Mouse (Mus musculus): Measurements from ENCODE around the gene Sema6d. TPM values are rescaled to one million over a fixed set of nuclear protein-coding genes. Genes with fewer than 3 reads are reported as not detected.
A peak's percentile ranks its signal among the peaks of the same experiment; 100 is the strongest.

The Sema6d gene
- polyA plus RNA-seq, 1 experiment from 2014 or later: 27.9 TPM

DNA sequence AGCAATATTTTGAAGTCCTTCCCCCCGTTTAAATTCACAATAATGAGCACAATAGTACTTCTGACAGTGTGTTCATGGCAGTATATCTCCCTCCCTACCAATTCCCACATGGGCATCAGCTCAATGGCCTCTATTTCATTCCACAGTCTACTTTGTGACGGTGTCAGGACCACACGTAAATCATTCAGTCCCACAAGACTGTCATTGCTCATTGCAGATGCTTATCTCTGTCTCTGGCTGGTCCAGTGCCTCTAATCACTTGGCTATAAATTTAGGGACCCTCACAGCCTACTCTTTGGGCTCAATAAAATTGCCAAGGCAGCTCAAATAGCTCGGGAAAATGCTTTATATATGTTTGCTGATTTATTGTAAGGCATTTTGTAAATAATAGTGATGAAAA lies 441.3 kb downstream of the Sema6d start:
- ATAC-seq (ENCODE audit: insufficient read depth, low FRiP score, low TSS enrichment) (peak; percentile 48; the same call in 1 of the 2 replicates), DNase-seq (ENCODE audit: low spot score) (no peak)
- Histone ChIP-seq H3K9me3 (ENCODE audit: control insufficient read depth, low read length) (no peaks in the 10 kb centered on the region), H3K4me2 (ENCODE audit: low read depth) (no peak overlapping the region), H3K27me3 (ENCODE audit: control insufficient read depth, insufficient read depth, low read length) (no peaks in the 10 kb centered on the region), H3K4me3 (ENCODE audit: low read depth, low read length) (no peak overlapping the region), H3K27ac (ENCODE audit: low read depth, low read length) (no peak overlapping the region), H3K9ac (ENCODE audit: low read length) (no peak overlapping the region), H3K4me1 (ENCODE audit: control insufficient read depth, insufficient read depth, low read length) (peaks cover 4% of the 10 kb centered on the region; the same call in 1 of the 2 replicates), H3K36me3 (ENCODE audit: control insufficient read depth, insufficient read depth, low read length) (no peaks in the 10 kb centered on the region)
- 62% methylated on average over 4 of the region's 4 CpGs for WGBS

DNA sequence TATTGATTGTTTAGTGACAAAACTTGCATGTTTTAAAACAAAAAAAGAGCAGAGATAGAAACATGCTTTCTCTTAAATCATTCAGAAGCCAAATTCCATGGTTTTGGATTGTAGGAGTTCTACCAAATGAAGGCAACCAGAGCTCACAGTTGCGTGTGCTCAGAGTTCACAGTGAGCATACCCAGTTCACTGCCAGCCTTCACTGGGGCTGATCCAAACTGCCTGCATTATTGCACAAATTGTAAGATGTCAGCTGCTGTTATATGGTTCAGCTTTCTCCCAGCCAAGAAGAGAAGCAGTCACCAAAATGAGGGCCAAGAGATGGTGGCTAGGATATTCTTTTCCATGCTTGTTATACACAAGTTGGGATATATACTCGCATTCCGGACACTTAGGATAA lies 443.1 kb downstream of the Sema6d start:
- no peak overlapping the region for H3K4me3 ChIP-seq (ENCODE audit: low read depth, low read length)
- H3K36me3 ChIP-seq (ENCODE audit: control insufficient read depth, insufficient read depth, low read length): no peaks in the 10 kb centered on the region
- no peak for DNase-seq (ENCODE audit: low spot score)
- no peak overlapping the region for H3K9ac ChIP-seq (ENCODE audit: low read length)
- H3K9me3 ChIP-seq (ENCODE audit: control insufficient read depth, low read length): no peaks in the 10 kb centered on the region
- H3K4me2 ChIP-seq (ENCODE audit: low read depth): no peak overlapping the region
- peaks cover 4% of the 10 kb centered on the region; the same call in 1 of the 2 replicates for H3K4me1 ChIP-seq (ENCODE audit: control insufficient read depth, insufficient read depth, low read length)
- no peaks in the 10 kb centered on the region for H3K27me3 ChIP-seq (ENCODE audit: control insufficient read depth, insufficient read depth, low read length)
- 95% methylated on average over 3 of the region's 3 CpGs for WGBS
- ATAC-seq (ENCODE audit: insufficient read depth, low FRiP score, low TSS enrichment): no peak
- no peak overlapping the region for H3K27ac ChIP-seq (ENCODE audit: low read depth, low read length)

DNA sequence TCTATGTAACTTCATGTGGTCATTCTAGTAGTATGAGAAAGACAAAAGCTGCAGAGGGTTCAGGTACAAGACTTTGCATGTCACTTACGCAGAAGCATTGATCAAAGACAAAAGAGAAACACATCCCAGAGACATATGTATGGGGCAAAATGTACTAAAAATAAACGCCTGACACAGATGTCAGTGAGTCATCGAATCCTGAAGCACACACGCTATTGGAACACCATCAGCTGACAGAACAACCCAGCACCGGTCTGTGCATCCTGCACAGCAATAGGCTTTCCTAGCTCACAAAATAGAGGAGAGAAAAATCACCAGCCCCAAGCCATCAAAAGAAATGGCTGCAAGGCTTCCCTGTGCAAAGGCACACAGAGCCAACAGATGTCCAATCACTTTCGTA lies 443.8 kb downstream of the Sema6d start:
- Histone ChIP-seq H3K27ac (ENCODE audit: low read depth, low read length) (no peak overlapping the region), H3K9ac (ENCODE audit: low read length) (no peak overlapping the region), H3K27me3 (ENCODE audit: control insufficient read depth, insufficient read depth, low read length) (no peaks in the 10 kb centered on the region), H3K4me1 (ENCODE audit: control insufficient read depth, insufficient read depth, low read length) (peaks cover 4% of the 10 kb centered on the region; the same call in 1 of the 2 replicates), H3K4me3 (ENCODE audit: low read depth, low read length) (no peak overlapping the region), H3K4me2 (ENCODE audit: low read depth) (no peak overlapping the region), H3K36me3 (ENCODE audit: control insufficient read depth, insufficient read depth, low read length) (no peaks in the 10 kb centered on the region), H3K9me3 (ENCODE audit: control insufficient read depth, low read length) (no peaks in the 10 kb centered on the region)
- WGBS: 89% methylated on average over 6 of the region's 6 CpGs
- ATAC-seq (ENCODE audit: insufficient read depth, low FRiP score, low TSS enrichment) (no peak), DNase-seq (ENCODE audit: low spot score) (no peak)

DNA sequence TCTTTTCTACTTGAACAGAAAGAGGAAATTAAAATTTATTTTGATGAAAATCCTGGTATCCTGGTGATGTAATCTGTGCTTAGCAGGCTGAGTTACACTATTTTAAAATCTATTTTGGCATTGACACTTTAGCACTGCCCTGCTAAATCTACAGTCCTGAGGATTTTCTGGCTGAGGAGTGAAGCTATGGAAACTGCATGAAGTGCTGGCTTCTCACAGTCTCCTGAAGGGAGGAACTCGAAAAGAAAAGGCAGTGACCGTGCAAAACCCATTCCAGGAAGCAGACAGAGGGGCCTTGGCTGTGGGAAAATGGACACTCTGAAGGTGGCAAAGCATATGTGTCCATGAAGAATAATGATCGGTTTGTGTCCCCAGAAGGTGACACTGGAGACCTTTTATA lies 460.5 kb downstream of the Sema6d start:
- H3K27me3 ChIP-seq (ENCODE audit: control insufficient read depth, insufficient read depth, low read length): no peaks in the 10 kb centered on the region
- DNase-seq (ENCODE audit: low spot score): no peak
- H3K27ac ChIP-seq (ENCODE audit: low read depth, low read length): no peak overlapping the region
- H3K4me1 ChIP-seq (ENCODE audit: control insufficient read depth, insufficient read depth, low read length): no peaks in the 10 kb centered on the region
- no peak for ATAC-seq (ENCODE audit: insufficient read depth, low FRiP score, low TSS enrichment)
- no peaks in the 10 kb centered on the region for H3K9me3 ChIP-seq (ENCODE audit: control insufficient read depth, low read length)
- WGBS: 65% methylated on average over 3 of the region's 3 CpGs
- H3K4me2 ChIP-seq (ENCODE audit: low read depth): no peak overlapping the region
- H3K36me3 ChIP-seq (ENCODE audit: control insufficient read depth, insufficient read depth, low read length): no peaks in the 10 kb centered on the region
- H3K4me3 ChIP-seq (ENCODE audit: low read depth, low read length): no peak overlapping the region
- no peak overlapping the region for H3K9ac ChIP-seq (ENCODE audit: low read length)

DNA sequence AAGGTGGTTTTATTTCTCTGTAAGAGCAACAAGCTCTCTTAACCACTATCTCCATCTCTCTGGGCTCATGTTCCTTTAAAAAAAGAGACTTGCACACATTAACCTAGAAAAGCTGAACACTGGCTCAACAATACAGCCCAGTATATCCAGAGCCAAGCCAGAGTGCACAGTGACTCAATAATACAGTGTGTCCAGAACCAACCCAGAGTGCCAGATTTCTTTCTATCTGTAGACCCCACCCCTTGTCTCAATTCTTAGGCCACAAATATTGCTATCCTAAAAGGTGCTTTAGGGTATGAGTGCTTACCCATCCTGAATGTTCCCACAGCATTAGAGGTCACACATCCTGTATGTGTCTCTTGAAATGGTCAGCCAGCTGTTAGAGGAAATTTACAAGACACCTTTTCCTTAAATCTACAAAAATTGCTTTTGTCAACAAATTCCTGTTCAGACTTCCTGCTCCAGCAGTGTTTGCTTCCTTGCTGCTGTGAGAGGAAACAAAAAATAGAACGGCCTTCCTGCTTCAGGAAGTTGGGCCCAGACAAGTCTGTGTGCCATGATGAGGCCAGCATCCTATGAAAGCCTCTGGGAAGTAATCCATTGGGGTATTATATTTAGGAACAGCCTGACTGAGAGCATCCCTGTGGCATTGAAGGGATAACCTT lies 465.1 kb downstream of the Sema6d start:
- Histone ChIP-seq H3K9me3 (ENCODE audit: control insufficient read depth, low read length) (no peaks in the 10 kb centered on the region), H3K4me1 (ENCODE audit: control insufficient read depth, insufficient read depth, low read length) (no peaks in the 10 kb centered on the region), H3K36me3 (ENCODE audit: control insufficient read depth, insufficient read depth, low read length) (no peaks in the 10 kb centered on the region), H3K4me2 (ENCODE audit: low read depth) (no peak overlapping the region), H3K27ac (ENCODE audit: low read depth, low read length) (no peak overlapping the region), H3K4me3 (ENCODE audit: low read depth, low read length) (no peak overlapping the region), H3K9ac (ENCODE audit: low read length) (no peak overlapping the region), H3K27me3 (ENCODE audit: control insufficient read depth, insufficient read depth, low read length) (no peaks in the 10 kb centered on the region)
- ATAC-seq (ENCODE audit: insufficient read depth, low FRiP score, low TSS enrichment) (no peak), DNase-seq (ENCODE audit: low spot score) (no peak)
- WGBS: 66% methylated on average over 1 of the region's 1 CpGs

DNA sequence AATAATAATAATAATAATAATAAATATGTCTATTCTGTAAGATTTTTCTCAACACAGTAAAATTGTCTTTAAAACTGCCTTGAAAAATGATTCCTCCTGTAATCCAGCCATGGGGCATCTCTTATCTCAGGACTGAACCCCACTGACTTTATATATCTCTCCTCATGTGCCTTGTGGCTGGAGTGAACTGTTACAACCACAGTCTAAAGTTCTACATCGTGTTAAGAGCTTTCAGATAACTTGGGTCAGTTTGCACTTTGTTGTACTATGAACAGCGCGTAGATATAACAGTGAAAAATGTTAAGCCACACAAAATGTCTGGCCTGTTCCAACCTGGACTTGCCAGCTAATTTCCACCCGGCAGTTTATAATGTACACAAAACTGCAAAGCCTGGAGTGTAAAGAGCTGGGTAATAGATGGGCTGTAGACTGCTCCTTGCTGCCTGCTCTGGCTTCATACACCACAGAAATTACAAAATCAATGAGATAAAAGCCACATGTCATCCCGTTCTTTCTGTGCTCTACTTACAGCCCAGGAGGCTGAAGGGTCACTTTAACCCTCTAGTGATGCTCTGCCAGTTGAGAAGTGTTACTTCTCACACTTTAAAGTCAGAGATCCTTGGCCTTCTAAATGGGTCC lies 467.2 kb downstream of the Sema6d start:
- WGBS: 84% methylated on average over 5 of the region's 5 CpGs
- no peak for ATAC-seq (ENCODE audit: insufficient read depth, low FRiP score, low TSS enrichment)

DNA sequence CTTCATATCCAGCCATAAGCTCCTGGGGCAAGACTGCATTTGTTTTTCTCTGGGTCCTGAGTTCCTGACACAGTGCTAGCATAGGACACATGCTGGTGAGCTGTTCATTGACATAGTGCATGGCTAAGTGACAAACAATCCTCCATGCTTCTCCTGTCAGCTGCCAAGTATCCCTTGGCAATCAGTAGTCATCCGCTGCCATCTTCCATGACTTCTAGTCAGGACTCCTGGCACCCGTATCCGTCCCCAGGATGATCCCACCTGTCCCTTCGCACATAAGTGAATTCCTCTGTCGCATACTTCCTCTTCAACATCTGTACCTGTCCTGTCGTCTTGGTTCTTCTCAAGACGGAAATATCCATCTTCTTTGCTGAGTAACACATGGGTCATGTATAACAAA lies 468.3 kb downstream of the Sema6d start:
- Histone ChIP-seq H3K27me3 (ENCODE audit: control insufficient read depth, insufficient read depth, low read length) (no peaks in the 10 kb centered on the region), H3K4me1 (ENCODE audit: control insufficient read depth, insufficient read depth, low read length) (no peaks in the 10 kb centered on the region), H3K4me2 (ENCODE audit: low read depth) (no peak overlapping the region), H3K36me3 (ENCODE audit: control insufficient read depth, insufficient read depth, low read length) (no peaks in the 10 kb centered on the region), H3K9ac (ENCODE audit: low read length) (no peak overlapping the region), H3K27ac (ENCODE audit: low read depth, low read length) (no peak overlapping the region), H3K4me3 (ENCODE audit: low read depth, low read length) (no peak overlapping the region), H3K9me3 (ENCODE audit: control insufficient read depth, low read length) (no peaks in the 10 kb centered on the region)
- ATAC-seq (ENCODE audit: insufficient read depth, low FRiP score, low TSS enrichment) (no peak), DNase-seq (ENCODE audit: low spot score) (no peak)
- WGBS: 88% methylated on average over 7 of the region's 7 CpGs

More for the DNA sequence above, 467.2 kb downstream of the Sema6d start:
- no peak overlapping the region for H3K4me2 ChIP-seq (ENCODE audit: low read depth)
- DNase-seq (ENCODE audit: low spot score): no peak
- H3K27ac ChIP-seq (ENCODE audit: low read depth, low read length): no peak overlapping the region
- H3K36me3 ChIP-seq (ENCODE audit: control insufficient read depth, insufficient read depth, low read length): no peaks in the 10 kb centered on the region
- no peaks in the 10 kb centered on the region for H3K27me3 ChIP-seq (ENCODE audit: control insufficient read depth, insufficient read depth, low read length)
- no peak overlapping the region for H3K9ac ChIP-seq (ENCODE audit: low read length)
- no peak overlapping the region for H3K4me3 ChIP-seq (ENCODE audit: low read depth, low read length)
- H3K4me1 ChIP-seq (ENCODE audit: control insufficient read depth, insufficient read depth, low read length): no peaks in the 10 kb centered on the region
- no peaks in the 10 kb centered on the region for H3K9me3 ChIP-seq (ENCODE audit: control insufficient read depth, low read length)

DNA sequence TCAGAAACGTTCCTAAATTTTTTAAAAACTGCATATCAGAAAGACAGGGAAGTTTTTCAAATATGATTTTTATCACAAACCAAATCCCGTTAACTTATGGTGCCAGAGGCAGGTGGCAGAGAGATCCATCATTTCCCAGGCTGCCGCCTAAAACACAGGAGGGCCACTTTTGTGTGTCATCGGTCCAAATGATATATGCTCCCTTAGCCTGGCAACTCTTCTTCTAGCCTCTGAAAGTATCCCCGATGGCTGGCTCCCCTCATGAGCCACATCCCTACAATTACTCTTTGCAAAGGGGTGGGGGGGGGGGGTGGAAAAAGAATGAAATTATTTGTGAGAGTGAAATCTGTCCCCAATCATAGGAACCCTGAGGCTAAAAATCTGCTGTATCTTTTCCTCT lies 471.9 kb downstream of the Sema6d start:
- Histone ChIP-seq H3K9me3 (ENCODE audit: control insufficient read depth, low read length) (no peaks in the 10 kb centered on the region), H3K36me3 (ENCODE audit: control insufficient read depth, insufficient read depth, low read length) (no peaks in the 10 kb centered on the region), H3K4me3 (ENCODE audit: low read depth, low read length) (no peak overlapping the region), H3K4me1 (ENCODE audit: control insufficient read depth, insufficient read depth, low read length) (no peaks in the 10 kb centered on the region), H3K4me2 (ENCODE audit: low read depth) (no peak overlapping the region), H3K27me3 (ENCODE audit: control insufficient read depth, insufficient read depth, low read length) (no peaks in the 10 kb centered on the region), H3K9ac (ENCODE audit: low read length) (no peak overlapping the region), H3K27ac (ENCODE audit: low read depth, low read length) (no peak overlapping the region)
- 48% methylated on average over 5 of the region's 5 CpGs for WGBS
- ATAC-seq (ENCODE audit: insufficient read depth, low FRiP score, low TSS enrichment) (no peak), DNase-seq (ENCODE audit: low spot score) (no peak)

DNA sequence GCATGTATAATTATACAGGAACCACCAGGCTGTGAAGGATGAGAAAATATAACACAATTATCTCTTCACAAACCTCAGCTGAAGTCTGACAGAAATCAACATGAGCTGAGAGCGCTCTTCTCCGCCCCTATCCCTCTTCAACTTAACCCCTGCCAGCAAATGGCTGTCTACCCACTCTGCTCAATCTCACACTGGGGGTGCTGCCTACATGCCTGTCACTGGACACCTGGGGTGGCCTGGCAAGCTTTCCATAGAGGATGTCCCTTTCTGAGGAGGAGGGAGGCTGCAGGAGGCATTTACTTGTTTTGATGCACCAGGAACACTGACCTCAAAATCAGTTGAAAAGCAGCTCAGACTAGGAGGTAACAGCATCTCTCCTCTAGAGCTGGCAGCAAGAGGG lies 472.3 kb downstream of the Sema6d start:
- H3K27ac ChIP-seq (ENCODE audit: low read depth, low read length): no peak overlapping the region
- DNase-seq (ENCODE audit: low spot score): no peak
- WGBS: 76% methylated on average over 2 of the region's 2 CpGs
- no peaks in the 10 kb centered on the region for H3K36me3 ChIP-seq (ENCODE audit: control insufficient read depth, insufficient read depth, low read length)
- no peak for ATAC-seq (ENCODE audit: insufficient read depth, low FRiP score, low TSS enrichment)
- no peaks in the 10 kb centered on the region for H3K9me3 ChIP-seq (ENCODE audit: control insufficient read depth, low read length)
- H3K9ac ChIP-seq (ENCODE audit: low read length): no peak overlapping the region
- H3K27me3 ChIP-seq (ENCODE audit: control insufficient read depth, insufficient read depth, low read length): no peaks in the 10 kb centered on the region
- no peak overlapping the region for H3K4me3 ChIP-seq (ENCODE audit: low read depth, low read length)
- no peaks in the 10 kb centered on the region for H3K4me1 ChIP-seq (ENCODE audit: control insufficient read depth, insufficient read depth, low read length)
- H3K4me2 ChIP-seq (ENCODE audit: low read depth): no peak overlapping the region

All from neural tube, embryonic 11.5 days (tissue).